Mouse (Mus musculus) bone marrow, adult 2 months (tissue): ENCODE results near the gene Mapkapk2.

Source experiments
- CTCF ChIP-seq: fragments of 200-500 bp; IDR thresholded peaks from 2 replicates; pipeline ENCODE4 v1.5.1; 2011; ENCODE audit warnings: low read length, control low read depth; ENCODE audit not compliant: control insufficient read depth, insufficient read depth
- POLR2A ChIP-seq: fragments of 200-500 bp; IDR thresholded peaks from 2 replicates; pipeline ENCODE4 v1.6.1; 2011; ENCODE audit warnings: low read depth, mild to moderate bottlenecking, control low read depth, low read length, borderline replicate concordance; ENCODE audit not compliant: control insufficient read depth

GRCm38 (mm10) chr1:131138191-131139016 is 40.8 kb upstream of the Mapkapk2 start, which contains the start of gene Dyrk3:
- peak; percentile 59; the same call in 1 of the 2 replicates for TF ChIP-seq CTCF
- peak; percentile 61 for TF ChIP-seq POLR2A
